Mouse (Mus musculus): ENCODE data around the gene Kcnmb1.

- TF ChIP-seq GATA1 (IDR thresholded peaks at IDR 0.05; ENCODE audit: borderline replicate concordance, low read length), result no peak
- TF ChIP-seq FLI1 (IDR thresholded peaks at IDR 0.05; ENCODE audit: low read length), result no peak
Observed at GRCm38 (mm10) chr11:33955982-33956381, 6.8 kb upstream of the Kcnmb1 start.

Measured in megakaryocyte, embryonic 14.5 days (primary cell).